Mouse (Mus musculus): ENCODE measurements around the gene Igfbp7.
A peak's percentile ranks its signal among the peaks of the same experiment; 100 is the strongest.

Igfbp7 gene

GRCm38 (mm10) chr5:77354361-77354787, 53.5 kb downstream of the Igfbp7 start:
- DNase-seq (ENCODE audit: low read depth, low spot score) = peak; percentile 59

GRCm38 (mm10) chr5:77351691-77352090, 56.1 kb downstream of the Igfbp7 start:
- DNase-seq (ENCODE audit: low read depth, low spot score) = no peak

- DNase-seq (ENCODE audit: low read depth, low spot score) = no peak
Measured at GRCm38 (mm10) chr5:77349971-77350658, 57.7 kb downstream of the Igfbp7 start.

- no peak for DNase-seq (ENCODE audit: low read depth, low spot score)
Measured at GRCm38 (mm10) chr5:77348901-77349300, 58.9 kb downstream of the Igfbp7 start.

GRCm38 (mm10) chr5:77340033-77340432, 67.8 kb downstream of the Igfbp7 start:
- DNase-seq (ENCODE audit: low read depth, low spot score) = no peak

GRCm38 (mm10) chr5:77330154-77330553, 77.7 kb downstream of the Igfbp7 start:
- DNase-seq (ENCODE audit: low read depth, low spot score) = no peak

GRCm38 (mm10) chr5:77324936-77325335, 82.9 kb downstream of the Igfbp7 start:
- DNase-seq (ENCODE audit: low read depth, low spot score) = no peak

GRCm38 (mm10) chr5:77314986-77315385, 92.9 kb downstream of the Igfbp7 start:
- DNase-seq (ENCODE audit: low read depth, low spot score) = no peak

GRCm38 (mm10) chr5:77314206-77314605, 93.6 kb downstream of the Igfbp7 start:
- no peak for DNase-seq (ENCODE audit: low read depth, low spot score)

GRCm38 (mm10) chr5:77309924-77310772, 97.7 kb downstream of the Igfbp7 start, which contains the start of the genes Noa1 and Polr2b:
TSS of gene Noa1 (minus strand) at chr5:77310084.
TSS of gene Polr2b (plus strand) at chr5:77310147.
- peak; percentile 95 for DNase-seq (ENCODE audit: low read depth, low spot score)

- DNase-seq (ENCODE audit: low read depth, low spot score) = peak; percentile 1
Measured at GRCm38 (mm10) chr5:77309051-77309906, 98.6 kb downstream of the Igfbp7 start.

- no peak for DNase-seq (ENCODE audit: low read depth, low spot score)
Measured at GRCm38 (mm10) chr5:77307821-77308553, 99.9 kb downstream of the Igfbp7 start.

GRCm38 (mm10) chr5:77301296-77301903, 106.4 kb downstream of the Igfbp7 start:
- no peak for DNase-seq (ENCODE audit: low read depth, low spot score)

- DNase-seq (ENCODE audit: low read depth, low spot score) = no peak
Measured at GRCm38 (mm10) chr5:77299486-77299885, 108.4 kb downstream of the Igfbp7 start.

Measured in brain, embryonic 18.5 days (tissue).